Mouse (Mus musculus) layer of hippocampus, postnatal 14 days (tissue): ENCODE measurements around the gene Gm40460. TPM values are rescaled to one million over a fixed set of nuclear protein-coding genes. Genes with fewer than 3 reads are reported as not detected.

Experiments
- total RNA-seq, 2 experiments: library from RNA; stranded (reverse); gene quantifications; 2 replicates each; pipeline ENCODE4 v1.2.3; 2021

Gene Gm40460
- total RNA-seq, 2 experiments from 2014 or later: not detected

Other genes with a start within 250 kb of the Gm40460 start
- 10 to 100 TPM; 23.6 to 27.1 TPM for gene Mob2, start 180.0 kb downstream of the Gm40460 start, total RNA-seq
- gene Dusp8, start 145.2 kb downstream of the Gm40460 start, total RNA-seq: 100 to 1,000 TPM; 139 to 140 TPM
- gene Gm45618, start 120.3 kb downstream of the Gm40460 start, total RNA-seq: not detected
- not detected for gene Gm39115, start 105.0 kb downstream of the Gm40460 start, total RNA-seq
- not detected for gene Gm45337, start 96.5 kb downstream of the Gm40460 start, total RNA-seq
- not detected for gene Gm29735, start 84.0 kb downstream of the Gm40460 start, total RNA-seq
- gene Gm4553, start 75.3 kb downstream of the Gm40460 start, total RNA-seq: not detected
- not detected for gene Krtap5-2, start 65.1 kb downstream of the Gm40460 start, total RNA-seq
- gene Gm10153, start 50.7 kb downstream of the Gm40460 start, total RNA-seq: not detected
- gene Krtap5-3, start 39.7 kb downstream of the Gm40460 start, total RNA-seq: not detected
- not detected for gene Gm7579, start 29.2 kb downstream of the Gm40460 start, total RNA-seq
- not detected for gene Krtap5-5, start 11.1 kb downstream of the Gm40460 start, total RNA-seq
- gene Gm2431, start 17.3 kb upstream of the Gm40460 start, total RNA-seq: not detected
- gene Gm4559, start 33.3 kb upstream of the Gm40460 start, total RNA-seq: not detected
- not detected for gene Krtap5-1, start 56.0 kb upstream of the Gm40460 start, total RNA-seq
- gene Krtap5-4, start 62.5 kb upstream of the Gm40460 start, total RNA-seq: not detected
- 10 to 100 TPM; 30.0 to 31.3 TPM for gene Ifitm10, start 132.7 kb upstream of the Gm40460 start, total RNA-seq
- gene Gm49369, start 141.6 kb upstream of the Gm40460 start, total RNA-seq: under 1 TPM in 1 of 2 experiments, not detected in 1; 0.71 TPM
- gene Ctsd, start 147.0 kb upstream of the Gm40460 start, total RNA-seq: 100 to 1,000 TPM; 304 to 345 TPM
- not detected for gene Syt8, start 193.8 kb upstream of the Gm40460 start, total RNA-seq
- under 1 TPM in 1 of 2 experiments, not detected in 1; 0.37 TPM for gene Tnni2, start 200.7 kb upstream of the Gm40460 start, total RNA-seq
- 1 to 10 TPM; 4.2 to 4.7 TPM for gene Lsp1, start 219.7 kb upstream of the Gm40460 start, total RNA-seq